Comparison of ENCODE assay signal across 21 mouse cellular contexts in genomic region chr13:114854023-114854422, GRCm38 (mm10). TPM values are rescaled to one million over a fixed set of nuclear protein-coding genes. Genes with fewer than 3 reads are reported as not detected.
A peak's percentile ranks its signal among the peaks of the same experiment; 100 is the strongest.
DNase-seq lines count a peak whose midpoint lies in the region; ATAC-seq and TF ChIP-seq lines count a peak whose summit lies in the region.
"Had no signal": no experiment of that assay in that cellular context is flagged by ENCODE, and none has a peak within 500 bp of the region (broad histone marks: within the 10 kb centered on the region; RNA-seq: fewer than 3 reads in every experiment).

No protein-coding gene starts in this region.

- no peaks in the 10 kb centered on the region for H3K9me3 ChIP-seq in liver, embryonic 12.5 days (replicated peaks)
- no peaks in the 10 kb centered on the region for H3K9me3 ChIP-seq in liver, postnatal 0 days (ENCODE audit: low read length)
- H3K9me3 ChIP-seq: embryonic facial prominence, embryonic 13.5 days; embryonic facial prominence, embryonic 15.5 days; forebrain, embryonic 10.5 days; forebrain, embryonic 12.5 days had no signal

- no peak for ATAC-seq in liver, embryonic 12.5 days
- peak; percentile 86 for ATAC-seq in liver, postnatal 0 days
- ATAC-seq: forebrain, embryonic 14.5 days; forebrain, embryonic 16.5 days had no signal

- no peak overlapping the region for H3K27ac ChIP-seq in liver, adult 2 months (replicated peaks; ENCODE audit: insufficient read depth, low read depth, low read length)
- H3K27ac ChIP-seq in liver, embryonic 12.5 days, result no peak overlapping the region
- H3K27ac ChIP-seq in liver, postnatal 0 days (ENCODE audit: low read depth), result peak overlapping the region; percentile 72
- H3K27ac ChIP-seq: embryonic facial prominence, embryonic 13.5 days; embryonic facial prominence, embryonic 15.5 days; forebrain, embryonic 10.5 days; forebrain, embryonic 12.5 days had no signal

- H3K4me2 ChIP-seq in liver, embryonic 12.5 days, result no peak overlapping the region
- H3K4me2 ChIP-seq in liver, postnatal 0 days (ENCODE audit: low read depth, low read length), result no peak overlapping the region
- H3K4me2 ChIP-seq: embryonic facial prominence, embryonic 13.5 days; embryonic facial prominence, embryonic 15.5 days; forebrain, embryonic 12.5 days had no signal

- no peaks in the 10 kb centered on the region for H3K27me3 ChIP-seq in liver, adult 2 months (ENCODE audit: control insufficient read depth, insufficient read depth, low read length)
- no peaks in the 10 kb centered on the region for H3K27me3 ChIP-seq in liver, embryonic 12.5 days (replicated peaks)
- no peaks in the 10 kb centered on the region for H3K27me3 ChIP-seq in liver, postnatal 0 days (ENCODE audit: insufficient read depth, low read length)
- H3K27me3 ChIP-seq: embryonic facial prominence, embryonic 13.5 days; embryonic facial prominence, embryonic 15.5 days; forebrain, embryonic 12.5 days had no signal

- no peaks in the 10 kb centered on the region for H3K79me2 ChIP-seq in liver, adult 2 months (ENCODE audit: control insufficient read depth, insufficient read depth, low read length)

- H3K4me3 ChIP-seq in liver, adult 2 months (ENCODE audit: insufficient read depth, low read depth, low read length), result no peak overlapping the region
- H3K4me3 ChIP-seq in liver, embryonic 12.5 days, result no peak overlapping the region
- no peak overlapping the region for H3K4me3 ChIP-seq in liver, postnatal 0 days (ENCODE audit: low read depth, low read length)
- H3K4me3 ChIP-seq: embryonic facial prominence, embryonic 13.5 days; embryonic facial prominence, embryonic 15.5 days; erythroblast, embryonic 14.5 days; forebrain, embryonic 10.5 days; forebrain, embryonic 12.5 days had no signal

- no peak for TF ChIP-seq POLR2A in liver, adult 2 months (IDR thresholded peaks at IDR 0.05; ENCODE audit: extremely low read depth, insufficient read depth, low read length)

- no peak overlapping the region for H3K9ac ChIP-seq in liver, adult 2 months (ENCODE audit: low read depth, low read length)
- H3K9ac ChIP-seq in liver, embryonic 12.5 days, result no peak overlapping the region
- no peak overlapping the region for H3K9ac ChIP-seq in liver, postnatal 0 days (replicated peaks)
- H3K9ac ChIP-seq: embryonic facial prominence, embryonic 13.5 days; embryonic facial prominence, embryonic 15.5 days; forebrain, embryonic 12.5 days had no signal

- 36% methylated on average over 6 of the region's 6 CpGs for WGBS in liver, adult 2 months
- 74% methylated on average over 6 of the region's 6 CpGs for WGBS in liver, embryonic 12.5 days (ENCODE audit: insufficient replicate concordance)
- 60% methylated on average over 6 of the region's 6 CpGs for WGBS in liver, postnatal 0 days (ENCODE audit: insufficient replicate concordance)

- DNase-seq in liver, adult 2 months (ENCODE audit: extremely low read depth, low read depth, low spot score), result peak; percentile 80
- no peak for DNase-seq in liver, postnatal 0 days
- DNase-seq in liver, result no peak
- DNase-seq: adrenal gland, adult 2 months; adrenal gland, postnatal 10 days; adrenal gland, postnatal 25 days; cerebellum, adult 11 months; cerebellum, adult 18-20 months; cerebellum, adult 8-10 months; cerebellum, adult 9-11 months; cerebellum, postnatal 14 days; cerebellum, postnatal 36 days; embryo, embryonic 11 days had no signal

- TF ChIP-seq EP300 in liver, postnatal 0 days (IDR thresholded peaks at IDR 0.05; ENCODE audit: low read depth), result no peak

- no peak for TF ChIP-seq CTCF in liver, adult 2 months (IDR thresholded peaks at IDR 0.05; ENCODE audit: low read depth, low read length)
- TF ChIP-seq CTCF in liver, postnatal 0 days (IDR thresholded peaks at IDR 0.05; ENCODE audit: low read depth), result no peak

- peaks cover 17% of the 10 kb centered on the region for H3K4me1 ChIP-seq in liver, adult 2 months (ENCODE audit: control insufficient read depth, insufficient read depth, low read length)
- no peaks in the 10 kb centered on the region for H3K4me1 ChIP-seq in liver, embryonic 12.5 days
- H3K4me1 ChIP-seq in liver, postnatal 0 days (ENCODE audit: insufficient read depth), result peaks cover 7% of the 10 kb centered on the region; the same call in 1 of the 2 replicates
- H3K4me1 ChIP-seq: embryonic facial prominence, embryonic 13.5 days had no signal

- no peaks in the 10 kb centered on the region for H3K36me3 ChIP-seq in liver, adult 2 months (ENCODE audit: control insufficient read depth, insufficient read depth, low read length)
- H3K36me3 ChIP-seq in liver, embryonic 12.5 days, result no peaks in the 10 kb centered on the region
- H3K36me3 ChIP-seq in liver, postnatal 0 days (replicated peaks; ENCODE audit: insufficient read depth, low read length), result no peaks in the 10 kb centered on the region
- H3K36me3 ChIP-seq: embryonic facial prominence, embryonic 13.5 days; embryonic facial prominence, embryonic 15.5 days; forebrain, embryonic 10.5 days; forebrain, embryonic 12.5 days had no signal

RNA-seq across cellular contexts. Expression of gene Mocs2, which starts 36.0 kb away (rescaled TPM):
- 114 and 136 TPM in 2 replicates for total RNA-seq in liver, adult 2 months (2014; rRNA removed)
- 45.1 and 52.6 TPM in 2 replicates for polyA plus RNA-seq in liver, adult 2 months (2012; rRNA removed)
- 44.1 and 45.4 TPM in 2 replicates for polyA plus RNA-seq in liver, embryonic 12.5 days (2016; fragmentation: Nextera tagmentation; extraction: Ambion mirVana)
- polyA plus RNA-seq in liver, postnatal 0 days (2015; fragmentation: Nextera tagmentation; extraction: Ambion mirVana), result 178 and 181 TPM in 2 replicates
